Mouse (Mus musculus) splenic B cell, adult 2 months (primary cell): ENCODE measurements around the gene Rnf213.
A peak's percentile ranks its signal among the peaks of the same experiment; 100 is the strongest.

ENCODE experiments used
- DNase-seq: peaks from one replicate; pipeline ENCODE4 v3.0.0-alpha.2; 2011; ENCODE audit warnings: low read depth, low spot score
- H3K27me3 ChIP-seq: 2 replicates; pipeline ENCODE4 v1.6.1; 2012; ENCODE audit warnings: mild to moderate bottlenecking, low read length, moderate library complexity, mixed read lengths; ENCODE audit not compliant: control insufficient read depth, poor library complexity, insufficient read depth, severe bottlenecking
- H3K36me3 ChIP-seq: 2 replicates; pipeline ENCODE4 v1.6.1; 2012; ENCODE audit warnings: mild to moderate bottlenecking, low read length, moderate library complexity, mixed read lengths; ENCODE audit not compliant: control insufficient read depth, poor library complexity, insufficient read depth, severe bottlenecking

The Rnf213 gene

GRCm38 (mm10) chr11:119509165-119509776, 116.4 kb downstream of the Rnf213 start:
- DNase-seq = no peak
- Histone ChIP-seq H3K27me3 (no peaks in the 10 kb centered on the region), H3K36me3 (no peaks in the 10 kb centered on the region)

DNA sequence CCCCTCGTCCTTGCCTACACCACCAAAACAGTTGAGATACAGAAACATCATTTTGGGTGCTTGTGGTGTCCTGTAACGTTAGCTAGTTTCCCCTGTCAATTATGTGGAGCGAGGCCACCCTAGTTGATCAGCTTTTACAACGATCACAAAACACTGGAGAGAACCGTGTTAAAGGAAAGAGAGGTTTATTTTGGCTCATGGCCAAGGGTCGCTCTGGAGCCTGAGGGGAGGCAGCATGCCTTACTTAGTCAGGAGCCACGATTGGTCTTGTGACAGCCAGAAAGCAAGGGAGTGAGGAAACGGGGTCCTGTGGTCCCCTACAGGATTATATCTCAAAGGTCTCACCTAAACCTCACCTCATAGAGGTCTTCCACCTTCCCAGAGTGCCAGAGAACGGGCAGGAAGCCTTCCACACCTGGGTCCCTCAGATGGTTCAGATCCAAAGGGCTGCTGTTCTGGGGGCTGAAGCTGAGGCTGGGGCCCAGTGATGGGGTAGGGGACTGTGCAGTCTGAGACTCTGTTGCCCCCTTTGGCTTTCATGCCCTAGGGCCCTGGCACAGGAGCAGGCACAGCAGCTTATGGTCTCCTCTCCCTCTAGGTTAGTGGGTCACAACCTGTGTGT, 120.2 kb downstream of the Rnf213 start:
- no peaks in the 10 kb centered on the region for H3K27me3 ChIP-seq
- DNase-seq = no peak
- H3K36me3 ChIP-seq = no peaks in the 10 kb centered on the region

DNA sequence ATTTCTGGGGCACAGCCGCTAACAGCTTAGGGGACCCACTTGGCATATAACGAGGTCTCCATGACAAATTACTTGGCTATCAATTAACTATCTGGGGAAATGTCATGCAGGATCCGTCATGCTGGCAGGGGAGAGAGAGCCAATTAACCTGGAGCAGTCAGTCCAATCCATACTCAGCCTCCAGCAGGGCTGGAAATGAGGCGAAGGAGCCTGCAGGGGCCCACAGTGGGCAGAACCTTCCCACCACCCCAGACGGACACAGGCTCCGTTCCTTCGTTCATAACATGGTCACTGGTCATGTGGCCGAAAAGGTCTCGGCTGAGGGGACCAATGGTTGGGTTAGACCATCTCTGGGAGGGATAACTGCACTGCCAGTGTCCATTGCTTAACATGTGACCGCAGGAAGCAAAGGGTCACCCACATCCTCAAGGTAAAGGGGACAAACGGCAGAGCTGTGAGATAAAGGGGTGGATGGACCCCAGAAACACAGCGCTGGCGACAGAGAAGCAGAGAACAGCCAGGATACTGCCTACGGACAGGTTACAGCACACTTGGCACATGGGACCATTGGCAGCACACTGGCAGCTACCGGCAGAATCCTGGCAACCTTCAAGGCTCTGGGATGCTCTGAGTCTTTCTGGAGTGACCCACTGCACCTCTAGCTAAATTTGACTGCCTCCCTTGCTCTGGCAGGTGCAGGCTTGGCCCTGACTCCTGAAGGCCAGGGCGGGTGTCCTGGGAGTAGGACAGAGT, 121.4 kb downstream of the Rnf213 start:
- no peak for DNase-seq
- H3K27me3 ChIP-seq = no peaks in the 10 kb centered on the region
- no peaks in the 10 kb centered on the region for H3K36me3 ChIP-seq

DNA sequence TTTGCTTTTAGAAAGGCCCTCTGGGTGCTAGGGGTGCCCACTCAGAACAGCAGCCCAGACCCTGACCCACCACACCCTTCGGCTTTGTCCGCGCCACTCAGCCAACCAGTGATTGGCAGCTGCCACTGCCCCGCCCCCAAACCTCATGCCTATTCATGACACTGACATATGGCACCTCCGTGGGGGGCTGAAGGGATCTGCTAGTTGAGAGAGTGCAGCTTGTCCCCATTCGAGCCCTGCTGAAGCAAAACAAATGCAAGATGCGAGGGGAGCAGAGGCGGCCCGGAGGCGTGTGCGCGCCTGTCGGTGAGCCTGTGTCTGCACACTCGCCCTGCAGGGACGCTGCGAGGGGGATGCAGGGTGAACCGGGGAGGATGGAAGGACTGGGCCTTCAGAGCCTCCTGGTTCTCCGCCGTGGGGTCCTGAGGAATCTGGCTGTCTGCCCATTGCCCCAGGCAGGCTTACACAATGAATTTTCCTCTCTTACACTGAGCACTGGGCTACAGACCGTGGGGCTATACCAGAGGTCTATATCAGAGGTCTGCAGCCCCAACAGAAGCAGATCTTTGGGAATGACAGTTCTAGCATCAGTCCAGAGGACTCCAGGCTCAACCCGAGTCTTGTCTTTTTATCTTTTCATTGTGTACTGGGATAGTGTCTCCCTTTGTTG, 122.2 kb downstream of the Rnf213 start:
- Histone ChIP-seq H3K36me3 (no peaks in the 10 kb centered on the region), H3K27me3 (no peaks in the 10 kb centered on the region)
- DNase-seq = no peak

DNA sequence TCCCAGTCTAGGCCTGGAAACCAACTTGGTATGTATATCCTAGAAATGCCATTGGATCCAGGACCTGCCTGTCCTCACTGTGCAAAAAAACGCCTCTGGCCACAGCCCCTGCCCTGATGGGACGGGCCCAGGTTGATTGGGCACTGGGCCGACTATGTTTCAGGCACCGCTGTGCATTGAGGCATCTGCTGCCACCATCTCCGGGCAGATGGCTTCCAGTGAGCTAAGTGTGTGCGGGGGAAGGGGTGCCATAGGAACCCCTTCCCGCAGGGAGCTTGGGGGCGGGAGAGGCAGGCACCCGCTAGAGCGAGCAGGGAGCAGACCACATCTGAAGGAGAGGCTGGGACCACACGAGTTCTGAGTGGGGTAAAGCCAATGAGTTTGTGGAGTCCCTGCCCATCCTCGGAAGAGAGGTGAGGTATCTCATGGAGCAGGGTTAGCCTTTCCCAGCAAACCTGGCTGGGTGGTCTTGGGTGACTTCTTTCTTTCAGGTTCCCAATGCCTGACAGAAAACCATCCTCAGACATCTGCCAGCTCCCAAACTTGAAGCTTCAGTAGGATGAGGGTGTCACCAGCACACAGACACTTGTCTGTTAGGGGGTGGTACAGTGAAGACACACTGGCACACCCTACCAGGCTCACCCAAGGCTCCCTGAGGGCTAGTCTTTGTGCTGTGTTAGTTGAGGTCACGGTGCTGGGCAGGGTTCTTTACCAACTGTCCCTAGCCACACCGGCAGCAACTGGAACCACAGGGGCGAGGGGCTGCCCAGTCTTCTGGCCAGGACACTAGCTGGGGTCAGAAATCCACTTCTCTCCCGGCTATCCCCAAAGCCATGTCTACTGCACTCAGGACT, 123.2 kb downstream of the Rnf213 start:
- Histone ChIP-seq H3K27me3 (no peaks in the 10 kb centered on the region), H3K36me3 (no peaks in the 10 kb centered on the region)
- no peak for DNase-seq

GRCm38 (mm10) chr11:119516677-119517361, 123.9 kb downstream of the Rnf213 start:
- H3K27me3 ChIP-seq = no peaks in the 10 kb centered on the region
- no peaks in the 10 kb centered on the region for H3K36me3 ChIP-seq
- no peak for DNase-seq

DNA sequence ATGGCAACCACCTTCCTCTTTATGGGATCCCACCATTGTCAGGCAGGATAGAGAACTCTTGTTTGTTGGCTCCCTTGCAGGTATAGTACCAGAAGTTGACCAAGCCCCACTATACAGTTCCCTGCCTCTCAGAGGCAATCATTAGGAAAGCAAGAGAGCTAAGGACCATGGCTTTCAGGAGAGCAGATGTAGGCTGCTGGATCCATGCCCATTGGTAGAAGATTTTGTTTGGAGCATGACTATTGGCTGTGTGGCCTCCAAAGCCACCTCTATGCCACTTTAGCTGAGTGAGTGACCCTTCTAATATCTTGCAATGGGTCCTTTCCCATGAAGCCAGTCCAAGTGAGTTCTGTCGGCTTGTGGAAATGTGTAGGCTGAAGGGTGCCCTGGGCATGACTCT, 126.5 kb downstream of the Rnf213 start:
- Histone ChIP-seq H3K36me3 (no peaks in the 10 kb centered on the region), H3K27me3 (no peaks in the 10 kb centered on the region)
- no peak for DNase-seq

DNA sequence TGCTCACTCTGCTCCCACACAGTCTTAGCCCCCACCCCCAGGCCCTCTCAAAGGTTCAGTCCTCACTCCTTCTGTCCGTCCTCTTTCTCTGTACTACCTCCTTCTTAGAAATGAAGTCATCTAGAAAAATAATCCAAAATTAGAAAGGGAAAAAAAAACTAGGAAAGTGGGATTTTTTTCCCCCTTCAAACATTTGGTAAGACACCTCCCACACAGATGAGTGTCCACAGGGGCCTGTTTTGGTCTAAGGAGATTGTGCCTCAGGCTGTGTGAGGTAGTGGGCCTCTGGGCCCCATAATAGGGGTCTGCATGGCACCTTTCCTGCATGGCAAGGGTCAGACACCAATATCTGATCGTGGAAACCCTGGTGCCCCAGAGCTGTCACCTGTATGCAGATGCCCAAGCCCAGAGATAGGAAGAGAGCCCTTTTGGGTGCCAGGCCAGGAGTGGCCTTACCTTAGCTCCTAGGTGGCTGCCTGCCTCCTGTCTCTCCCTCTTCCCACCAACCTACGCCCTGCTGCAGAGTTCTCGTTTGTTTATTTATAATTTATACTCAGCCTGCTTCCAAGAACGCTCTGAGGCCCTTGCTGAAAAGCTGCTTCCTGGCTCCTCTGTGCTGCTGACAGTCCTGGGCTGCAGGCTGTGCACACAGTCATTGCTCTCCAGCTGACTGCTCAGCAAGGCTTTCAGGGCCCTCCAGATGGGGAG, 127.3 kb downstream of the Rnf213 start:
- no peaks in the 10 kb centered on the region for H3K36me3 ChIP-seq
- H3K27me3 ChIP-seq = no peaks in the 10 kb centered on the region
- no peak for DNase-seq

DNA sequence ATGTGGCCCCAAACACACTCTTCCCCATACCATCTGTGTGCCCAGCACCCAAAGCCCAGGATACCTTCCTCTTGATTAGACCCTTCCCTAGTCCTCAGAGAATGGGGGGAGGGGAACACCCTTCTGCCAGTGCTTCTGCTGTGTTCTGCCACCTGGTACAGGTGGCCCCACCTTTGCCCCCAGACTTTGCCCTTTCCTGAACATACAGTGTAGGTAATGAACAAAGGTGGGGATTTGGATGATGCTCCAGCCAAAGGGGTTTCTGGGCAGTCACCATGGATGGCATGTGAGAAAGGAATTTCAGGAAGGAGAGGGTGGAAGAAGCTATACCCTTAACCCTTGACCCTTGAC, 127.8 kb downstream of the Rnf213 start:
- Histone ChIP-seq H3K27me3 (no peaks in the 10 kb centered on the region), H3K36me3 (no peaks in the 10 kb centered on the region)
- DNase-seq = no peak

DNA sequence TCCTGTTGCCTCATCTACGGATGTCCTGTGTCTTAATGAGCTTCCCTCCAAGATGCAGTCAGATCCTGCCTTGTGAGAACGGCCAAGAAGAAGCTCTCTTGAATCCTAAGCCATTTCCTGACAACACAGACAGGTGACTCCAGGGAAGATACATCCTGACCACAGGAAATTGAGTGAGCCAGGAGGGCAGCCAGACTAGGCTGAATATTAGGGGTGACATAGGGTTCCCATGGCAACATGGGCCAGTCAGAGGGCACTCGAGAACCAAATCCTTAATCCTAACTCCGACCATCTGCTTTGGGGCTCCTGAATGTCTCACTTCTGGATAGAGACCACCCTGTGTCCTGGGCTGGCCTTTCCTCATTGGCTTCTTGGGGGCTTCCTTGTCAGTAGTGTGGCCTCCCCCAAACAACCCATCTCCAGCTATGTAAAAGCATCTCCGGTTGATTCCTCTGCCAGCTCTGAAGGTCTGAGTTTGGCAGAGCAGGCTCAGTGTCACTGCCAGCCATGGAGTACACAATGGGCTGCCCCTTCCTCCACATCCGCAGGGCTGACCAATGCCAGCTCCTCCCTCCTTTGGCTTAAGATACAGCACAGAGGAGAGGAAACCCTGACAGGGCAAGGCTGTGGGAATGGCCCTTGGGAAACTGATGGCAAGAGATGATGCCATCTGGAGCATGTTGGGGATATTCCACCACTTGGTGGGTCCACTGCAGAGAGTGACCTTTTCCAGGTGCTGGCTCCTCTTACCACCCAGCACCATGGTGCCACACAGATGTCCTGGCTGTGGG, 129.2 kb downstream of the Rnf213 start:
- no peaks in the 10 kb centered on the region for H3K27me3 ChIP-seq
- DNase-seq = no peak
- no peaks in the 10 kb centered on the region for H3K36me3 ChIP-seq

DNA sequence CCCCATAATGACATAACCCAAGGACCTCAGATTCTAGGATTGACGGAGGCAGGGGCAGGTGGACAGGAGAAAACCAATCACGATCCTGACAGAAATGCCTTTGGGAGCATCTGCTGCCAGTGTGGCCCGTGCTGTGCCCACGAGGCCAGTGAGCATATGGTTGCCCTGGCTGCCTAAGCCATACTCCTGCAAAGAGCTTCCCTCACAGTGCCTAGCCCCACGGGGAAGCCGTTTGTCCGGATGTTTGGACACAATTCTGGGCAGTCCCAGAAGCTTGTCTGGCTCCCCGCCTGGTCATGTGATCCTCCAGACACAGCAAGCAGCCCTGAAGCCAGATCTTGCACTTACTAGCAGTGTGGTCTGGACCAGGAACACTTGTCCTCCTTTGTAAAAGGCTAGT, 129.9 kb downstream of the Rnf213 start:
- DNase-seq = no peak
- no peaks in the 10 kb centered on the region for H3K36me3 ChIP-seq
- no peaks in the 10 kb centered on the region for H3K27me3 ChIP-seq

DNA sequence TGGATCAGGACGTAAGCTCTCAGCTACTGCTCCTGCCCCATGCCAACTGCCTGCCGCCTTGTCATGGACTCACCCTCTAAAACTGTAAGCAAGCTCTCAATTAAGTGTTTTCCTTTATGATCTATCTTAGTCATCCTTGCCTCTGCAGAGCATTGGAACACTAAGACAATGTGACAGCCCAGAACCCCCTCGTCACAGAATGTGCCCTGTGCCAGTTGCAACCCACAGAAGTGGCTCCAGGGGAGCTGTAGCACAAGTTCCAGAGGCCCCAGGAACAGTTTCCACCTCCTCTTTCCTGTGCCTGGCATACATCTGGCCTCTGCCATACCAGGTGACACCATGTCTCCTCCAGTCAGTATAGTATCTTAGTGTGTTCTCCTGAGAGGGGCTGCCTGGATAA, 130.5 kb downstream of the Rnf213 start:
- Histone ChIP-seq H3K27me3 (no peaks in the 10 kb centered on the region), H3K36me3 (no peaks in the 10 kb centered on the region)
- DNase-seq = no peak

DNA sequence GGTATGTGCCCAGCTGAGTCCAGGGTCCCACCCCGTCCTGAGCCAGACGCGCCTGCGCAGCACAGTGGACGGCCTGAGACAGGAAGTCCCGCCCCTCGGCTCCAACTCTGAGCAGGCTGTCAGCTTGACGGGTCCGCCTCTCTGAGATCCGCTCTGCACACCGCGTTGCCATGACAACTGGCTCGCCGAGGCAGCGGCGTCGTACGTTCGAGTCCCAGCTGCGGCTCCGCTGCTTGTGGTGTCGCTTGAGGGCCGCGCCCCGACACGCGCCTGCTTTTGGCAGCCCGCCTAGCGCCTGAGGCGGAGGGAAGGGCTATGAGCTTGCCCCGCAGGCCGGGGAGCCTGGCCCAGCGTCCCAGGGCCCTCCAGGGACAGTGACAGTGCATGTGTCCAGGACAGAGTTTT, 131.6 kb downstream of the Rnf213 start:
- Histone ChIP-seq H3K36me3 (no peaks in the 10 kb centered on the region), H3K27me3 (no peaks in the 10 kb centered on the region)
- DNase-seq = peak; percentile 91
